Comparison of ENCODE assay signal across 26 mouse cellular contexts in genomic region chr4:99028377-99028776, GRCm38 (mm10). TPM values are rescaled to one million over a fixed set of nuclear protein-coding genes. Genes with fewer than 3 reads are reported as not detected.
"Had no signal": no experiment of that assay in that cellular context is flagged by ENCODE, and none has a peak within 500 bp of the region (broad histone marks: within the 10 kb centered on the region; RNA-seq: fewer than 3 reads in every experiment).

No protein-coding gene starts in this region.

- H3K4me3 ChIP-seq: heart, embryonic 10.5 days; heart, embryonic 12.5 days; hindbrain, embryonic 10.5 days; hindbrain, embryonic 12.5 days; intestine, embryonic 15.5 days; layer of hippocampus, adult 2 months; left cerebral cortex, adult 2 months; limb, embryonic 10.5 days; limb, embryonic 12.5 days; liver, embryonic 13.5 days had no signal

- H3K4me1 ChIP-seq: heart, embryonic 10.5 days; hindbrain, embryonic 10.5 days; hindbrain, embryonic 12.5 days; intestine, embryonic 15.5 days; limb, embryonic 10.5 days; limb, embryonic 12.5 days; liver, embryonic 13.5 days had no signal

- H3K27me3 ChIP-seq: heart, embryonic 12.5 days; hindbrain, embryonic 12.5 days; intestine, embryonic 15.5 days; limb, embryonic 12.5 days; liver, embryonic 13.5 days had no signal

- H3K36me3 ChIP-seq: heart, embryonic 12.5 days; hindbrain, embryonic 12.5 days; intestine, embryonic 15.5 days; liver, embryonic 13.5 days had no signal

- DNase-seq: gastrocnemius, postnatal 14 days; gastrocnemius, postnatal 36 days; heart, adult 18-20 months; heart, postnatal 10 days; heart, postnatal 4 days; kidney, adult 8-10 months; kidney, postnatal 10 days; kidney, postnatal 25 days; kidney, postnatal 4 days; liver, embryonic 13.5 days had no signal

- H3K27ac ChIP-seq: heart, embryonic 10.5 days; hindbrain, embryonic 10.5 days; hindbrain, embryonic 12.5 days; hindbrain, embryonic 14.5 days; intestine, embryonic 15.5 days; layer of hippocampus, adult 2 months; left cerebral cortex, adult 2 months; limb, embryonic 10.5 days; limb, embryonic 12.5 days; liver, embryonic 13.5 days had no signal

- ATAC-seq: forebrain, embryonic 16.5 days; hindbrain, embryonic 16.5 days; inflammation-experienced regulatory T-cells, adult 6 months; intestine, embryonic 15.5 days; intestine, postnatal 0 days had no signal

- H3K9ac ChIP-seq: heart, embryonic 12.5 days; hindbrain, embryonic 12.5 days; hindbrain, embryonic 14.5 days; intestine, embryonic 15.5 days; limb, embryonic 12.5 days; liver, embryonic 13.5 days had no signal

- H3K4me2 ChIP-seq: heart, embryonic 12.5 days; hindbrain, embryonic 12.5 days; hindbrain, embryonic 14.5 days; intestine, embryonic 15.5 days; limb, embryonic 12.5 days; liver, embryonic 13.5 days had no signal

- H3K9me3 ChIP-seq: heart, embryonic 10.5 days; heart, embryonic 12.5 days; hindbrain, embryonic 10.5 days; hindbrain, embryonic 12.5 days; intestine, embryonic 15.5 days; limb, embryonic 10.5 days; limb, embryonic 12.5 days; liver, embryonic 13.5 days had no signal

RNA-seq across cellular contexts. Expression of gene Angptl3, which starts 2.4 kb away (rescaled TPM):
- total RNA-seq: gastrocnemius, postnatal 14 days; gastrocnemius, postnatal 36 days; layer of hippocampus, adult 2 months; layer of hippocampus, postnatal 10 days; left cerebral cortex, postnatal 14 days had no signal
- polyA plus RNA-seq: inflammation-experienced regulatory T-cells, adult 6 months had no signal
